Mouse (Mus musculus) liver, embryonic 15.5 days (tissue): ENCODE measurements at regions not wholly inside any gene's neighbourhood (a gene's known extent, or its start where the extent isn't known, plus 50 kb on each side); places are given as distances from the start of the nearest gene placed in this dataset.

ENCODE experiments used
- ATAC-seq: fragments of 200-750 bp; cut with Nextera tagmentation; 2 replicates; pipeline ENCODE4 v1.8.0; 2017; ENCODE audit warnings: moderate number of reproducible peaks, mild to moderate bottlenecking, moderate library complexity; ENCODE audit not compliant: insufficient read depth
- H3K27ac ChIP-seq: fragments of 300-500 bp; sonication (generic); replicated peaks from 2 replicates; pipeline ENCODE4 v1.5.1; 2015; ENCODE audit warnings: mild to moderate bottlenecking, inconsistent platforms
- H3K27me3 ChIP-seq: fragments of 300-500 bp; sonication (generic); 2 replicates; pipeline ENCODE4 v1.6.1; 2015; ENCODE audit warnings: mild to moderate bottlenecking, inconsistent platforms
- H3K36me3 ChIP-seq: fragments of 300-500 bp; sonication (generic); replicated peaks from 2 replicates; pipeline ENCODE4 v1.6.1; 2015; ENCODE audit warnings: moderate library complexity, mild to moderate bottlenecking, inconsistent platforms
- H3K4me1 ChIP-seq: fragments of 300-500 bp; sonication (generic); replicated peaks from 2 replicates; pipeline ENCODE4 v1.6.1; 2015; ENCODE audit warnings: inconsistent platforms
- H3K4me2 ChIP-seq: fragments of 300-500 bp; sonication (generic); 2 replicates; pipeline ENCODE4 v1.6.1; 2015; ENCODE audit warnings: moderate library complexity, mild to moderate bottlenecking, inconsistent platforms
- H3K4me3 ChIP-seq: fragments of 300-500 bp; sonication (generic); replicated peaks from 2 replicates; pipeline ENCODE4 v1.5.1; 2015; ENCODE audit warnings: mild to moderate bottlenecking, inconsistent platforms
- H3K9ac ChIP-seq: fragments of 300-500 bp; sonication (generic); 2 replicates; pipeline ENCODE4 v1.6.1; 2015; ENCODE audit warnings: moderate library complexity, mild to moderate bottlenecking, inconsistent platforms
- H3K9me3 ChIP-seq: fragments of 300-500 bp; sonication (generic); replicated peaks from 2 replicates; pipeline ENCODE4 v1.6.1; 2016; ENCODE audit warnings: inconsistent platforms
- WGBS: fragments of 180-500 bp; shearing (Covaris S2); methylation state at CpG from one replicate; pipeline ENCODE4 v1.1.7; 2015; ENCODE audit warnings: mixed read lengths; ENCODE audit not compliant: insufficient replicate concordance; 5-methylcytosine and 5-hydroxymethylcytosine counted together

DNA sequence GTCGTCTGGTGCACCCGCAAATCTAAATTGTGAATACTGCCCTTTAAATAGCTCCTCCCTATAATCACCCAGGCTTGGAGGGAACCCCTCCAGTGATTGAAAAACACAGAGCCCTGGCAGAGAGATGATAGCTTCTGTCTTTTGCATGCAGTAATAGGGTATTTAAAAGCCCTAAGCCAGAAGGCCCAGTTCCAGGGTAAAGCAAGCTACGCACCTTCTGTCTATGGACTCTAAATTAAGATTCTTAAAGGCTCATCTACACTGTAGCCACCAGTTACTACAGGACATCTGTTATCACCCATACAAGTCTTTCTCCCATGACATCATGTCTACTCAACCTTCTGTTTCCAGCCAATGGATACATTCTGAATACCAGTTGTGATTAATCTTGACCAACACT lies 167.8 kb downstream of the Gm11361 start:
- no peak overlapping the region for H3K27ac ChIP-seq

DNA sequence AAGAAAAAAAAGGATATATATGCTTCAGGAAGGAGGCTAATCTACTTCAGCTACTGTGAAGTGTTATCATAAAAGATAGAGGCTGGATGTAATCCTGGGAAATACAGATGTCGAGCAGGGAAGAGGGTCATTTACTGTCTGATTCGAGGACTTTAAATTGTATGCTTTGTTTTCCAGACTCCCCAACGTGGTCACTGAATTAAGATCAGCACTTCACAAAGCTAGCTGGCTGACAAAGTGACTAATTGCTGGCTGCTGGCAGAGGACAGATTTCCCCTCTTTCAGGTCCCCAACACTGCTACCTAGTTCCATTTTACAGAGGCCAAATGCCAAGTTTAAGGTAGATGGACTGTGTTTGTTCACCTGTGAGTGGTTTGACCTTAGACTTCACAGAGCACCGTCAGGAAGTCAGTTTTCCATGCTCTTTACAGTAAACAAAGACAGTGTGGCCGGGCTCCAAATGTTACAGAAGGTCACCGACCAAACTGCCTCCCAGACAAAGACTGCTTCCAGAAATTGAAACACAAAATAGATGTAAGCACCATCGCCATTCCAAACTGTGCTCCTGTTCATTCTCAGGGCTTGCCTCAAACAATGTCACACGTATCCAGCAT lies 167.2 kb downstream of the Gm11361 start:
- 30% methylated on average over 8 of the region's 8 CpGs for WGBS
- Histone ChIP-seq H3K4me3 (no peak overlapping the region), H3K27ac (no peak overlapping the region), H3K9ac (no peak overlapping the region), H3K36me3 (no peaks in the 10 kb centered on the region), H3K9me3 (no peaks in the 10 kb centered on the region), H3K4me2 (no peak overlapping the region), H3K27me3 (peaks cover 19% of the 10 kb centered on the region), H3K4me1 (no peaks in the 10 kb centered on the region)
- ATAC-seq = no peak

More for the DNA sequence above, 167.8 kb downstream of the Gm11361 start:
- Histone ChIP-seq H3K27me3 (peaks cover 19% of the 10 kb centered on the region; the same call in 1 of the 2 replicates), H3K4me2 (no peak overlapping the region), H3K9ac (no peak overlapping the region), H3K36me3 (no peaks in the 10 kb centered on the region), H3K4me3 (no peak overlapping the region), H3K9me3 (no peaks in the 10 kb centered on the region), H3K4me1 (no peaks in the 10 kb centered on the region)
- no peak for ATAC-seq
- WGBS = 62% methylated on average over 3 of the region's 3 CpGs

DNA sequence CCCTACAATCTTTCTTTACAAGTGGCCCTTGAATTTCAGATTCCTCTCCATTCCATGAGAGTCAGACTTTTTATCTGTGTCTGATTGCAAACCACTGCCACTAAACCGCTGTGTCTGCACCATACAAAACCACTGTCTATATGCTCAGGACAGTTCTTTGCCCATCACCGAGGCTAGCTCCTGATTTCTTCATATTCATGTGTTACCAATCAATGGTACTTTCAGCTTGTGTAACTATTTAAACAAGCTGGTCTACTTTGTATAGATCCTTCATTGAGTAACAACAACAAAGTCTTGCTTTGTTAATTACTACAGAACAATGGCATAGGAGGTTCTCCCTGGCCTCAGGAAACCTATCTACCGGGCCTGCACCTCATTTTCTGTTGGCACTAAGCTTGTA lies 164.0 kb downstream of the Gm11361 start:
- H3K27ac ChIP-seq = no peak overlapping the region
- no peak for ATAC-seq
- H3K9ac ChIP-seq = no peak overlapping the region
- H3K4me3 ChIP-seq = no peak overlapping the region
- H3K36me3 ChIP-seq = no peaks in the 10 kb centered on the region
- 52% methylated on average over 3 of the region's 3 CpGs for WGBS
- H3K4me1 ChIP-seq = peaks cover 14% of the 10 kb centered on the region
- peaks cover 26% of the 10 kb centered on the region for H3K27me3 ChIP-seq
- H3K9me3 ChIP-seq = no peaks in the 10 kb centered on the region
- H3K4me2 ChIP-seq = no peak overlapping the region

DNA sequence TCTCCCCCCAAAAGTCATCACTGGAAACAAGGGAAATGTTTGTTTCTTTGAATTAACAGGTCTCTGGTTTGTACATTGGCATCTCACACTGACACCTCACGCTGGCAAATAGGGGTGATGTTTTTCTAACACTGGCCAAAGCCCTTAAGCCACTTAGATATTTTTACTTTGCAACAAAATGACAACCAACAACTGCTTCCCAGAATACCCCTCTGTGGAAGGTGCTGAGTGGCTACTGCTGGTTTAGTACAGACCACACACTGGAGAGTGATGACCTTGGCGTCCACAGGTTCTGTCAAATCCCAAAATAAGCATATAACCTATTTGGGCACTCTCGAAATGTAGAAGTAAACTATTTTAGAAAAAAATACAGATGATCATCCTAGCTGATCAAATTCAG lies 163.3 kb downstream of the Gm11361 start:
- no peak overlapping the region for H3K27ac ChIP-seq
- no peaks in the 10 kb centered on the region for H3K9me3 ChIP-seq
- H3K4me3 ChIP-seq = no peak overlapping the region
- no peak overlapping the region for H3K9ac ChIP-seq
- H3K4me2 ChIP-seq = no peak overlapping the region
- ATAC-seq = no peak
- peaks cover 26% of the 10 kb centered on the region for H3K27me3 ChIP-seq
- no peaks in the 10 kb centered on the region for H3K36me3 ChIP-seq
- WGBS = 63% methylated on average over 3 of the region's 3 CpGs
- peaks cover 14% of the 10 kb centered on the region for H3K4me1 ChIP-seq

DNA sequence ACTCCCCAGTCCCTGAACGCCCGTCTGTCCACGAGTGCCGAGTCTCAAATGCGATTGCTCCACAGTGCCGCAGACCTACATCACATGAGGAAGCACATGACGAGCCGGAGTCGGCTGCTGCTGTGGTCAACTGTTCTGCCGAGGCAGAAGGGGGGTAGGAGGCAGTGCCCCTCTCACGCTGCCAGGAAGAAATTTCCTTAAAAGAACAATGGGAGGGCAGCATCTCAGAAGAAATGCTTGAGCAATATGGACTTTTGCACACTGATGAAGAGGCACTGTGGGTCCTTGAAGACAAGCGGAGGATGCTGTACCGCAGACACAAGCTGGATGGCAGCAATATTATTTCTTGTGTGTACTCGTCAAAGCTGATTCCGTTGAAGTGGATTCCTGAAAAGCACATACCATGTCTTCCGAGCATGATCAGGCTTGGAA lies 162.6 kb downstream of the Gm11361 start:
- ATAC-seq = no peak
- H3K4me3 ChIP-seq = no peak overlapping the region
- H3K4me1 ChIP-seq = peaks cover 14% of the 10 kb centered on the region
- WGBS = 36% methylated on average over 16 of the region's 16 CpGs
- H3K4me2 ChIP-seq = no peak overlapping the region
- no peaks in the 10 kb centered on the region for H3K36me3 ChIP-seq
- H3K9ac ChIP-seq = no peak overlapping the region
- H3K27ac ChIP-seq = no peak overlapping the region
- H3K9me3 ChIP-seq = no peaks in the 10 kb centered on the region
- peaks cover 26% of the 10 kb centered on the region for H3K27me3 ChIP-seq

DNA sequence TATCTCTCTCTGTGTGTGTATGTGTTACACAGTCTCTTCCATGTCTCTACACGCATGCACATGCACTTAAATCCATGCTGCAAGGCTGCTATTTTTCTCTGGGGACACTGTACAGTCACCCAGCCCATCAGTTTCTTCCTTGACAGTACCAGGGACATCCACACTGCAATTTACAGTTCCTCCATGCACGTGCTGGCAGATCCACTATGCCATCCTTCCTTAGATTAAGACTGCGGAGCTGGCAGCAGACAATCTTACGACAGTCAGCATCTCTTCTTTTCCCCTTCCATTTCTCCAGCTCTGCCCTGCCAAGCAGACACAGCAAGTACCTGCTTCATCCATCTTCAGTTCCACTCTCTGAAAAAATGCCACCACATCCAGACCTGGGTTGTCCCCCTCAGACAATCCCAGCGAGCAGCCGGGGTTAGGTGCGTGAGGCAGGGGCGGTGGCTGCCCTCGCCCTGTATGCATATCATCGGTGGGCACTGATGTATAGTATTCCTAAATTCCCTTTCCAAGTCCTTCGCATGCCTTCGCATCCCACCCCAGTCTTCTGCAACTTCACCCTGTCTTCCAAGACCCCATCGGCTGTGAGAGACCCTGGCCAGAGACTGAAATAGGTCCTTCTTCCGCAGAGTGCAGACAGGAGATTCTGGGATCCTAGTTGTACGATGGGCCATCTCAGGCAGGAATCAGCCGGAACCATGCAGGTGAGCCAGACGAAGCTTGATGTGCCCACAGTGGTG lies 161.8 kb downstream of the Gm11361 start:
- no peaks in the 10 kb centered on the region for H3K9me3 ChIP-seq
- H3K4me2 ChIP-seq = no peak overlapping the region
- no peak overlapping the region for H3K9ac ChIP-seq
- no peaks in the 10 kb centered on the region for H3K36me3 ChIP-seq
- WGBS = 76% methylated on average over 17 of the region's 17 CpGs
- peaks cover 14% of the 10 kb centered on the region for H3K4me1 ChIP-seq
- no peak for ATAC-seq
- peaks cover 26% of the 10 kb centered on the region for H3K27me3 ChIP-seq
- 0 out of 2 replicates have a peak overlapping the region, but pooled peaks have one; percentile 9 for H3K27ac ChIP-seq
- H3K4me3 ChIP-seq = no peak overlapping the region

DNA sequence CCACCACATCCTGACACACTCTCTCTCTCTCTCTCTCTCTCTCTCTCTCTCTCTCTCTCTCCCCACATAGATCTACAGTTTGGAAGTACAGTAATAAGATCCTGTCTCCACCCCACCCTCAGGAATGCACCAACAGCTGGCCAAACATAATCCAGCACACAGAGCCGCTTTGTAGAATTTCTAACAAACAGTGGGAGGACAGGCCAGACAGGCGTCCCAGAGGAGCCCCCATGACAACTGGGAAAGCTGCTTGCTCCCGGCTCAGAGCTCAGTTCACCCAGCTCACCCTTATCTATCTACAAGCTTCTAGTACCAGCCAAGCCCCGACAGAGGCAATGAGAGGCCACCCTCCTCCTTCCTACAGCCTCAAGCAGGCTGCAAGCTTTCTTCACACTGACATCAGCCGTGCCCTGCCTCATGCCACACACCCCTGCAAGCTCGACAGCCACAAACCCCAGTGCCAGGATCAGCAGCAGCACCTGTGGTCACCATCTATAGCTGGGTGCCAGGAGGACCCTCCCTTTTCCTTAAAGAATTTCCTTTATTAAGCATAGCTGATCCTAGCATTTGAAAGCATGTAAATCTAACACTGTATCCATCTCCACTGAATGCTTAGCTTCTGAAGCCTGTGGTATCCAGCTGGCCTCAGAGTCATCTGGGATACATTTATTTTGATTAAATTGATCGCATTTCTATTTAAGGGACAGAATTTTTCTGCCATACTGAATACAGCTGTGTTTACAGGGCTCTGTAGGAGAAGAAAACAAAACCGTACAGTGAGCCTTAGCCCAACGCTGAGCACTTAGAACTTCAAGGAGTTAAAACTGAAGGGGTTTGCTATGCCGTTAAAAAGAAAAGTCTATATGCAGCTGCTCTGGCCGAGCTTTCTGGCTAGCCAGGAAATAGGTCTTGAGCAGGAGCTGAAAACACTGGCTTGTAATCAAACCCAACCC lies 160.9 kb downstream of the Gm11361 start:
- 23% methylated on average over 11 of the region's 11 CpGs for WGBS
- Histone ChIP-seq H3K27me3 (peaks cover 26% of the 10 kb centered on the region), H3K36me3 (no peaks in the 10 kb centered on the region), H3K4me1 (peaks cover 14% of the 10 kb centered on the region), H3K4me3 (no peak overlapping the region; the same call in 1 of the 2 replicates), H3K27ac (0 out of 2 replicates have a peak overlapping the region, but pooled peaks have one; percentile 9), H3K4me2 (peak overlapping the region; percentile 50), H3K9me3 (no peaks in the 10 kb centered on the region), H3K9ac (no peak overlapping the region)
- peak; percentile 52 for ATAC-seq

DNA sequence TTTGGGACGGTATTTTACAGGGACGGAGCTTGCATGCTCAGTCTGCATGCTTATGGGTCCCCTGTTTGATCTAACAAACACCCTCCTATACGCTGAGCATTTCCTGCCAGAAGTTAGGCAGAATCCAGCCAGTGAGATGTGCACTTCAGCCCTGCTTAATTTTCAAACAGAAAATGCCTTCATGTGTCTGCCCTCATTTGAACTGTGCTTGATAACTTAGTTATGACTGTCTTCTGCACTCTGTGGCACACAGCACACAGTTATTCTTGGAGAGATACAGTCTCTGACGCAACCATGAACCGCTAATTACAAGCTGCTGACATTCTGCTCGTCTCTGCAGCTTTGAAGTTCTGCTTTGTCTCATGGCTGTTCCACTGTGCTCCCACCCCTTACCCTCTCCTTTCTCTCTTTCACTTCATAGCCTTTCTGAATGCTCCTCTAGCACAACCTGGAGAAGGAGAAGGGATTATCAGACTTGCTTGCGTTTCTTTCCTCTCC lies 160.2 kb downstream of the Gm11361 start:
- H3K4me2 ChIP-seq = peak overlapping the region; percentile 50
- peak; percentile 44; the same call in 1 of the 2 replicates for ATAC-seq
- WGBS = 13% methylated on average over 7 of the region's 7 CpGs
- H3K36me3 ChIP-seq = no peaks in the 10 kb centered on the region
- no peak overlapping the region for H3K9ac ChIP-seq
- H3K4me1 ChIP-seq = peaks cover 14% of the 10 kb centered on the region
- no peak overlapping the region; the same call in 1 of the 2 replicates for H3K4me3 ChIP-seq
- H3K9me3 ChIP-seq = no peaks in the 10 kb centered on the region
- H3K27me3 ChIP-seq = peaks cover 22% of the 10 kb centered on the region
- H3K27ac ChIP-seq = peak overlapping the region; percentile 19; the same call in 1 of the 2 replicates

DNA sequence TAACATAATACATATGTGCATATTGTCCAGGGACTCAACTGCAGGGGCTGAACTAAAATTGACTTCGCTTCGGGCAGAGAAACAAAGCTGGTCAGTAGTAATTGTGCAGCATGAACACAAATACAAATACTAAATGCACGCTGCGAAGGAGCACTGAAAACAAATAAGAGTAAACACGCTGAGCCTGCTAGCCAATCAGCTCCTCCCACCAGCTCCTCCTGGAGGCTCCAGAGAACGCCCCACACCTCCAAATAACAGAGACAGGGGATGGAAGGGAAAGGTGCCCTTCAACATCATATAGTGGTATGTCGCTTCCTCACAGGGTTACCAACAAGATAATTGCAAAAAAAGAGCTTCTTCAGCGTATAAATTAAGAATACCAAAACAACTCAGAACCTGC lies 159.6 kb downstream of the Gm11361 start:
- peak overlapping the region; percentile 50 for H3K4me2 ChIP-seq
- no peaks in the 10 kb centered on the region for H3K9me3 ChIP-seq
- WGBS = 49% methylated on average over 8 of the region's 8 CpGs
- no peak overlapping the region for H3K4me3 ChIP-seq
- peaks cover 16% of the 10 kb centered on the region for H3K27me3 ChIP-seq
- no peak for ATAC-seq
- H3K9ac ChIP-seq = no peak overlapping the region
- H3K27ac ChIP-seq = no peak overlapping the region
- no peaks in the 10 kb centered on the region for H3K36me3 ChIP-seq
- peaks cover 14% of the 10 kb centered on the region for H3K4me1 ChIP-seq

DNA sequence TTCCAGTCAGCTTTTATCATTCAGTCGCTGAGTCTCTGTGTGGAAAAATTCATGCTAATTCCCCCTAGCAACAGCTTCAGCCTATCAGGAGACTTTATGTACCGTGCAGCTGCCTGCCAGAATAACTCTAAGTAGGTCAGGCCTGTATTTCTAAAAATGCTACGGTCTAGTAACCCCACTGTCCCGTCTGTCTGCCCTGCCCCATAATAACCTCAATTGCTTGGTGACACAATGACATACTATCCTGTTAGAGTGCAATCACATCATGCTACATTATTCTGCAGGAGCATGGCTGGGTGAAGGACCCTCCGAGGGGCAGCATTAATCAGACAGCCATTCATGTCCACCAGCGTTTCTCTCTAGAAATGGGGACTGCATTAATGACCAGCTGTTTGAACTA lies 158.9 kb downstream of the Gm11361 start:
- Histone ChIP-seq H3K27me3 (peaks cover 11% of the 10 kb centered on the region; the same call in 1 of the 2 replicates), H3K9ac (no peak overlapping the region), H3K4me2 (no peak overlapping the region), H3K9me3 (no peaks in the 10 kb centered on the region), H3K27ac (no peak overlapping the region), H3K4me1 (peaks cover 14% of the 10 kb centered on the region), H3K4me3 (no peak overlapping the region), H3K36me3 (no peaks in the 10 kb centered on the region)
- ATAC-seq = no peak
- 56% methylated on average over 6 of the region's 6 CpGs for WGBS
